Mouse (Mus musculus): ENCODE data around the gene Cpm. TPM values are rescaled to one million over a fixed set of nuclear protein-coding genes. Genes with fewer than 3 reads are reported as not detected.
"Not testable (repeated sequence)": the region's sequence is repeated elsewhere in the genome, so short reads cannot be mapped to it uniquely, and the experiment has no call there.

Gene Cpm
- polyA plus RNA-seq, 1 experiment from 2014 or later = 5.9 TPM

DNA sequence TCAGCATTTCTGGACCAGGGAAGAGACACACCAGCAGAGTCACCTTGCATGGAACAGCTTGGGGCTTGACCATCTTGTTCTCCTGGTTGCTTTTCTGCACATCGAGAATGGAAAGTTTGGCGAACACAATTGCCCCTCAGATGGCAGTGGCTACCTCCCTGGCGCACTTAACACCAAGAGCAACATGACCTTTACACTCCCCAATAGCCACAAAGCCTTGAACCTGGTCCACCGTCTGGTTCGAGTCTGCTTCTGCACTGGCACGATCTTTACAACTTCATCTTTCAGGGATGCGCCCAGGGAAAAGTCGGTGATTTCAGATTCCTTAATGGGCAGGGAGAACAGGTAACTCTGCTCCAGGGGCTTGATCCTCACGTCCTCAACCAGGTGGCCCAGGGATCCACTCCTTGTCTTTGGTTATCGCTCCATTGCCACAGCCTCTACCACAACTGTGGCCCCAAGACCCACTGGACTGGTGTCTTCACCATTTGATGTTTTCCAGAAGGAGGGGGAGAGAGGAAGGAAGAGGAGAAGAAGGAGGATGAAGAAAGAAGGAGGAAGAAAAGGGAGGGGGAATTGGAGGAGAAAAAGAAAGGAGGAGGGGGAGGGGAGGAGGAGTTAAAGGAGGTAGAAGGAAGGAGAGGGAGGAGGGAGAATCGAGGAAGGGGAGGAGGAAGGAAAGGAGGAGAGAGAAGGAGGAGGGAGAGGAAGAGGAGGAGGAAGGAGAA lies 40.7 kb upstream of the Cpm start:
- H3K36me3 ChIP-seq (replicated peaks); H3K4me1 ChIP-seq; DNase-seq (ENCODE audit: extremely low spot score, low spot score); H3K9me3 ChIP-seq; H3K27ac ChIP-seq; H3K27me3 ChIP-seq (ENCODE audit: poor library complexity, severe bottlenecking); H3K4me3 ChIP-seq: not testable (repeated sequence)
- WGBS = 86% methylated on average over 11 of the region's 11 CpGs

DNA sequence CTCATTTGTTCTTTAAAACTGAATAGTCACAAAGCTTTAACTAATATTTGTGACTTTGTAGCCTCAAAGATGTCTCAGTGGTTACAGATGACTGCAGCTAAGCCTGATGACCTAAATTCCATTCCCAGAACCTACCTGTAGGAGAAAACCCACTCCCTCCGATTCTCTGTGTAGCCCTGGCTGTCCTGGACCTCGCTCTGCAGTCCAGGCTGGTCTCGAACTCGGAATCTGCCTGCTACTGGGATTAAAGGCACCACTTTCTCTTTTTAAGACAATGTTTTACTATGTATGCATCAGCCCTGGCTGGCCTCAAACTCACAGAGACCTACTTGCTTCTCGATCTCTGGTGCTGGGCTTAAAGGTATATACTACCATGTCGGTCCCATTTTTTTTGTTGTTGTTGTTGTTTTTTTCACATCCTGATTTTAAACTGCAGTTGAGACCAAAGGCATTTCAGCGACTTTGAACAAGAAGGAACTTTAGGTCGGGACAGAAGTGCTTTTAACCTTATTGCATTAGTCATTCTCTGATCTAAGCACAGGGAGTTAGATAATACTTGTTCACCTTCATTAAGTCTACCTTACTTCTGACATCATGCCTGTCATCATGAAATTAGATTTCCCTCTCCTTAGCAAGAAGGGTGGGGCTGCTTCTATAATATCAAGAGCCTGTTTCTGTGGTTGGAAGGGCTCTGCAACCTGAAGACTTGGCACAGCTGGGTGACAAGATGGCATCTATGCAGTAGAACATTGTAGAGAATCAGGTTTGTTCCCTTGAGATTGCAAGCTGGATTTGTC lies 40.0 kb upstream of the Cpm start:
- Histone ChIP-seq H3K27ac (no peak overlapping the region), H3K4me1 (no peaks in the 10 kb centered on the region), H3K27me3 (ENCODE audit: poor library complexity, severe bottlenecking) (no peaks in the 10 kb centered on the region), H3K36me3 (replicated peaks) (no peaks in the 10 kb centered on the region), H3K9me3 (no peaks in the 10 kb centered on the region), H3K4me3 (no peak overlapping the region)
- 89% methylated on average over 8 of the region's 8 CpGs for WGBS
- no peak for DNase-seq (ENCODE audit: extremely low spot score, low spot score)

DNA sequence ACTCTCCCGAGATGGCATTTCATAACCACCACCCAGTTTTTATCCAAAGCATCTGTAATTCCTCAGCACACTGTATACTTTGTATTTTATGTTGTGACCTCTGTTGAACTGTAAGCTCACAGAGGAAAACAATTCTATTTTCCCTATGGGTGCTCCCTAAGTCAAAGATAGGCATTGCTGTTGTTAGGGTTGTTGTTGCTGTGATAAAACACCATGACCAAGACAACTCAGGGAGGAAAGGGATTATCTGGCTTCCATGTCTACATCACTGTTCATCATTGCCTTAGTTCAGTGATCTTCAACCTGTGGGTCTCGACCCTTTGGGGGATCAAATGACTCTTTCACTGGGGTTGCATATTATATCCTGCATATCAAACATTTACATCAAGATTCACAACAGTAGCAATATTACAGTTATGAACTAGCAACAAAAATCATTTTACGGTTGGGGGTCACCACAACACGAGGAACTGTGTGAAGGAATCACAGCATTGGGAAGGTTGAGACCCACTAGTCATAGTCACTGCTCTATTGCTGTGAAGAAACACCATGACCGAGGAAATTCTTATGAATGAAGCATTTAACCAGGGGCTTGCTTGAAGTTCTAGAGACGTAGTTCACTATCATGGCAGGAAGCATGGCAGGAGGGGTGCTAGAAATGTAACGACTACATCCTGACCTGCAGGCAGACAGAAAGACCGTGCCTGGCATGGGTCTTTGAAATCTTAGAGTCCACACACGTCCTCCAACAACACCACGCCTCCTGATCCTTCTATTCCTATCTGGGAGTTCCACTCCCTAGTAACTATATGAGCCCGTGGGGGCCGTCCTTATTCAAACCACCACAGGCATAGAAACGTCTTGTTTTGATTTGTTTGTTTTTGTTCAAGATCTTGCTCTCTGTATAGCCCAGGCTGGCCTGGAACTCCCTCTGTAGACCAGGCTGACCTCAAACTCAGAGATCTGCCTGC lies 38.7 kb upstream of the Cpm start:
- H3K36me3 ChIP-seq (replicated peaks) = no peaks in the 10 kb centered on the region
- no peak overlapping the region for H3K4me3 ChIP-seq
- no peaks in the 10 kb centered on the region for H3K9me3 ChIP-seq
- no peak for DNase-seq (ENCODE audit: extremely low spot score, low spot score)
- peaks cover 2% of the 10 kb centered on the region; the same call in 1 of the 2 replicates for H3K4me1 ChIP-seq
- H3K27ac ChIP-seq = no peak overlapping the region
- H3K27me3 ChIP-seq (ENCODE audit: poor library complexity, severe bottlenecking) = no peaks in the 10 kb centered on the region
- WGBS = 86% methylated on average over 13 of the region's 13 CpGs

DNA sequence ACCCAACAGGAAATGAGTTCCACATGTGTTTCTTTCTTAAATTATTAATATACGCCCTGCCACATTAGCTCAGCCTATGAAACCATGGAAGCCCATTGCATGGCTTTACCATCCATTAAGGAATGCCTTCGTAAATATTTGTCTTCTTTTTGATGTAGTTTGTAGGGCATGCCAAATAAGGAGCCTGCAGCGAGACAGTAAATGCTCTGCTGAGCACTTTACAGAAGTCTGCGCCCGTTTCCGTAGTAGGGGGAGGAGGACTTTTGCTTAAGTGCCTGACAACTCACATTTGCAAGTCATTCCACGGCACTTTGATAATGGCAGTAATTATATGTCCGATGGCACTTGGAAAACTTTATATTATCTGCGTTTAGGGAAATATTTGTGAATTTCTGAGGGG lies 37.5 kb upstream of the Cpm start:
- no peak for DNase-seq (ENCODE audit: extremely low spot score, low spot score)
- H3K27ac ChIP-seq = no peak overlapping the region
- peaks cover 7% of the 10 kb centered on the region; the same call in 1 of the 2 replicates for H3K4me1 ChIP-seq
- no peak overlapping the region for H3K4me3 ChIP-seq
- no peaks in the 10 kb centered on the region for H3K9me3 ChIP-seq
- H3K27me3 ChIP-seq (ENCODE audit: poor library complexity, severe bottlenecking) = no peaks in the 10 kb centered on the region
- no peaks in the 10 kb centered on the region for H3K36me3 ChIP-seq (replicated peaks)
- 82% methylated on average over 9 of the region's 9 CpGs for WGBS

DNA sequence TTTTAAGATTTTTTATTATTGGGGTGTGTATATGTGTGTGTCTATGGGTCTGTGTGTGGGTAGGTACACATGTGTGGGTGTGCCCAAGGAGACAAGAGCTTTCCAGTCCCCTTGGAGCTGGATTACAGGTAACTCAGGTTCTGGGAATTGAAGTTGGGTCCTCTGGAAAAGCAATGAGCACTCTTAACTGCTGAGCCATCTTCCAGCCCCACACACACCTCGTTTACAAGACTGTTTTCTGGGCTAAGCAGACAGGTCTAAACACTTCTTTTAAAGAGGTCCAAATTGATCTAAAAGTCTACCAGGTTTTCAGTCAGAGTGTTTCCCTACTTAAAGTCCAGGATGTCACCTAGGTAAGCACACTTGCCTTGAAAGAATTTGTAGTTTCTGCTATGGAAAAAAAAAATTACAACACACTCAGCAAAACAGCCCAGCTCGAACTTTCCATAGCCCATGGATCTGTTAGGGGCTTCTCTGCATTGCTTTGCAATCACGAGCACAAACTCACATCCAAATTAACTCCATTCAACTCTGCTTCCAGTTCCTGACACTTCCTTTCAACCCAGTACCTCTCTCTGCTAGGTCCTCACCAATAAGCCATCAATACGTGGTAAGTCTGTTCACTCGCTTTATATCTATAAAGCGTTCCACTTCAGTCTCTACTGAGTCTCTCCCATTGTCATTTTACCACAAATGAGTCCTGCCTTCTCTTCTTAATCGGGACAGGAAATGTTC lies 36.8 kb upstream of the Cpm start:
- H3K36me3 ChIP-seq (replicated peaks) = no peaks in the 10 kb centered on the region
- no peak overlapping the region for H3K4me3 ChIP-seq
- no peak for DNase-seq (ENCODE audit: extremely low spot score, low spot score)
- H3K27ac ChIP-seq = no peak overlapping the region
- H3K9me3 ChIP-seq = no peaks in the 10 kb centered on the region
- WGBS = 86% methylated on average over 7 of the region's 7 CpGs
- H3K4me1 ChIP-seq = peaks cover 7% of the 10 kb centered on the region; the same call in 1 of the 2 replicates
- H3K27me3 ChIP-seq (ENCODE audit: poor library complexity, severe bottlenecking) = no peaks in the 10 kb centered on the region

DNA sequence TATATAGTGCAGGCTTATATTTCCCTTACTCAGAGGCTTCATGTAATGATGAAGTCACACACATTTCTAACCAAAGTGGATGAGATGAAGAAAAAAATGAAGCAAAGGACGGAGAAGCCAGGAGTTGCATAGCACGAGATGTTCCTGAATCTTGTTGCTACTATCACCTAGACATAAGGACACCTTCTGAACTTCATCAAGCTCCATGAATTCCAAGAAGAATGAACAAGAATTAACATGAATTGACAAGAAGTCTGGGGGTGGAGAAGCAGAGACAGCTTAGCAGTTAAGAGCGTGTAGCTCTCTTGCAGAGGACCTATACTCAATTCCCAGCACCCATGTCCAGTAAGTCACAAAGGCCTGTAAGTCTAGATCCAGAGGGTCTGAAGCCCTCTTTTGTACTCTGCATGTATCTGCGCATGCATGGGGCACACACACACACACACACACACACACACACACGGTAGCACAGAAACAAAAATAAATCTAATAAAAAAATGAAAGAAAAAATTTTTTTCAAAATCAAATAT lies 36.2 kb upstream of the Cpm start:
- Histone ChIP-seq H3K27ac (no peak overlapping the region), H3K36me3 (replicated peaks) (no peaks in the 10 kb centered on the region), H3K9me3 (no peaks in the 10 kb centered on the region), H3K4me3 (no peak overlapping the region), H3K4me1 (peaks cover 7% of the 10 kb centered on the region; the same call in 1 of the 2 replicates), H3K27me3 (ENCODE audit: poor library complexity, severe bottlenecking) (no peaks in the 10 kb centered on the region)
- WGBS = 92% methylated on average over 5 of the region's 5 CpGs
- no peak for DNase-seq (ENCODE audit: extremely low spot score, low spot score)

DNA sequence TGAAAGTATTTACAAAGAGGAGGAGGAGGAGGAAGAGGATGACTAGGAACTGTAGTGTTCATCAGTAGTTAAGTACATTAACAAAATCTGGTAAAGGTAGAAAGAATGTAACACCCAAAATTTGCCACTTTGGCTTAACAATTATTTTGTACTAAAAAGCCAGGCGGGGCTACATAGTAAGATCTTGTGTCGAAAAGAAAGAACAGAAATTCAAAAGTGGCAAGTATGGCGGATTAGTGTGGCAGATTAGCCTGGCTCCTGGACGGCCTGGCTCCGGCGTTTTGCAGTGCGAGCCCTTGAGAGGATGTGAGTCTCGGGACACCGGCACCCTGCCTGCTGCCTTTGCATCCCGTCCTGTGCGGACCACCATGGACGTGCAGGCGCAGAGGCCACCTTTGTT lies 35.4 kb upstream of the Cpm start:
- no peak overlapping the region for H3K4me3 ChIP-seq
- H3K36me3 ChIP-seq (replicated peaks) = no peaks in the 10 kb centered on the region
- peaks cover 7% of the 10 kb centered on the region; the same call in 1 of the 2 replicates for H3K4me1 ChIP-seq
- H3K27ac ChIP-seq = no peak overlapping the region
- WGBS = 93% methylated on average over 13 of the region's 13 CpGs
- DNase-seq (ENCODE audit: extremely low spot score, low spot score) = no peak
- no peaks in the 10 kb centered on the region for H3K27me3 ChIP-seq (ENCODE audit: poor library complexity, severe bottlenecking)
- no peaks in the 10 kb centered on the region for H3K9me3 ChIP-seq

DNA sequence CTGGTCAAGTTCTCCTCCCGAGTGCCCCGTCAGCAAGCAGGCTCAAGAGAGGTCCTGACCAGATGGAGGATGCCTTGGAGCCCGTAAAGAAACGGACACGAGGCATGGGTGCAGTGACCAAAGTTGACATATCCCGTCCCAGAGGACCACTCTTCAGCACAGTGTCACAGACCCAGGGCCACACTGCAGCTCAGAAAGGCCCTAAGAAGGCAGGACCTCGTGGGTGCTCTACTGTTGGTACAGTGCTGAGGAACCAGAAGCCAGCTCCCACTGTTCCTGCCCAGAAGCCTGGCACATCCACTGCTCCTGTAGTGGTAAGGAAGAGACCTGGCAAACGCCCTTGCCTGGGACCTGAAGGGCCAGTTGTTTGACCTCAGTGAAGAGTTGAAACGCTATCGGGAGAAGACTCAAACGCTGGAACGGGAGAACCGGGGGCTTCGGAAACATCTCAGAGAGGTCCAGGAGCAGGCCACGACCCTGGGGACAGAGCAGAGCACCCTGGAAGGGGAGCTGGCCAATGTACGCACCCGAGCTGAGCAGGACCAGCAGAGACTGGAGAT lies 34.9 kb upstream of the Cpm start:
- no peak for DNase-seq (ENCODE audit: extremely low spot score, low spot score)
- peaks cover 7% of the 10 kb centered on the region; the same call in 1 of the 2 replicates for H3K4me1 ChIP-seq
- 90% methylated on average over 17 of the region's 17 CpGs for WGBS
- H3K27me3 ChIP-seq (ENCODE audit: poor library complexity, severe bottlenecking) = no peaks in the 10 kb centered on the region
- H3K4me3 ChIP-seq = no peak overlapping the region
- no peaks in the 10 kb centered on the region for H3K36me3 ChIP-seq (replicated peaks)
- no peaks in the 10 kb centered on the region for H3K9me3 ChIP-seq
- no peak overlapping the region for H3K27ac ChIP-seq

DNA sequence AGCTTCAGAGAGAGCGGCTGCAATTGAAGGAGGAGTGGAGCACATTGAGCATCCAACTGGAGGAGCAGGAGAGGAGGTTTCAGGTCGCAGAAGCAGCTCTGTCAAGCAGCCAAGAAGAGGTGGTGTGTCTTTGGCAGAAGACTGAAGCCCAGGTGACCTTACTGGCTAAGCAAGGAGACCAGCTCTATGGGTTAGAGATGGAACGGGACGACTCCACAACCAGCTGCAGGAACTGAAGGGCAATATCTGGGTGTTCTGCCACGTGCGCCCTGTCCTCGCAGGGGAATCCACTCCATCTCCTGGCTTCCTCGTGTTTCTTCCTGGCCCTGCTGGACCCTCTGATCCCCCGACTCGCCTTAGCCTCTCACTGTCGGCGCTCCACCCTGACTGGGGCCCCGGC lies 34.4 kb upstream of the Cpm start:
- H3K9me3 ChIP-seq = no peaks in the 10 kb centered on the region
- 92% methylated on average over 13 of the region's 13 CpGs for WGBS
- H3K27me3 ChIP-seq (ENCODE audit: poor library complexity, severe bottlenecking) = no peaks in the 10 kb centered on the region
- no peak for DNase-seq (ENCODE audit: extremely low spot score, low spot score)
- no peaks in the 10 kb centered on the region for H3K36me3 ChIP-seq (replicated peaks)
- peaks cover 7% of the 10 kb centered on the region; the same call in 1 of the 2 replicates for H3K4me1 ChIP-seq
- H3K4me3 ChIP-seq = no peak overlapping the region
- H3K27ac ChIP-seq = no peak overlapping the region

DNA sequence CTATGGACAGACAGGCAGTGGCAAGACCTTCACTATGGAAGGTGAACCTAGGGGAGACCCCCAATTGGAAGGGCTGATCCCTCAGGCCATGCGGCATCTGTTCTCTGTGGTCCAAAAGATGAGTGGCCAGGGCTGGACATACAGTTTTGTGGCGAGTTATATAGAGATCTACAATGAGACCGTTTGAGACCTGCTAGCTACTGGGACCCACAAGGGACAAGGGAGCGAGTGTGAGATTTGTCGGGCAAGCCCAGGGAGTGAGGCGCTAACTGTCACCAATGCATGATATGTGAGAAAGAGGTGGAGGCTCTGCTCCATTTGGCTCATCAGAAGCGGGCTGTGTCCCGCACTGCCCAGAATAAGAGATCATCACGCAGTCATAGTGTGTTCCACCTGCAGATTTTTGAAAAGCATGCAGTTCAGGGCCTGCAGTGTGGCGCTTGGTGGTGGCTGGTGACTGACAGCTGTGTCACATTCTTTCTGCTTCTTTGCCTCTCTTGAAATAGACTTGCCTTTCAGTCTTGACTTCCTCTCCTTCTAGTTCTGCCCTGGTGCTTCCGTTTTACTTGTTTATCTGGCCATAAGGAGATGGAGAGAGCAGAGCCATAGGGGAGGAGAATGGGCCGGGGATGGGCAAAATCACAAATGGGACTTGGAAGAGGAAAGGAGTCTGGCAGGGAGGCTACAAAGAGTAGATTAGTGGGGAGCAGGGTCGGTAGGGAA lies 33.7 kb upstream of the Cpm start:
- peaks cover 7% of the 10 kb centered on the region; the same call in 1 of the 2 replicates for H3K4me1 ChIP-seq
- WGBS = 84% methylated on average over 13 of the region's 13 CpGs
- H3K27me3 ChIP-seq (ENCODE audit: poor library complexity, severe bottlenecking) = no peaks in the 10 kb centered on the region
- H3K27ac ChIP-seq = no peak overlapping the region
- H3K9me3 ChIP-seq = no peaks in the 10 kb centered on the region
- no peak overlapping the region for H3K4me3 ChIP-seq
- DNase-seq (ENCODE audit: extremely low spot score, low spot score) = no peak
- no peaks in the 10 kb centered on the region for H3K36me3 ChIP-seq (replicated peaks)

DNA sequence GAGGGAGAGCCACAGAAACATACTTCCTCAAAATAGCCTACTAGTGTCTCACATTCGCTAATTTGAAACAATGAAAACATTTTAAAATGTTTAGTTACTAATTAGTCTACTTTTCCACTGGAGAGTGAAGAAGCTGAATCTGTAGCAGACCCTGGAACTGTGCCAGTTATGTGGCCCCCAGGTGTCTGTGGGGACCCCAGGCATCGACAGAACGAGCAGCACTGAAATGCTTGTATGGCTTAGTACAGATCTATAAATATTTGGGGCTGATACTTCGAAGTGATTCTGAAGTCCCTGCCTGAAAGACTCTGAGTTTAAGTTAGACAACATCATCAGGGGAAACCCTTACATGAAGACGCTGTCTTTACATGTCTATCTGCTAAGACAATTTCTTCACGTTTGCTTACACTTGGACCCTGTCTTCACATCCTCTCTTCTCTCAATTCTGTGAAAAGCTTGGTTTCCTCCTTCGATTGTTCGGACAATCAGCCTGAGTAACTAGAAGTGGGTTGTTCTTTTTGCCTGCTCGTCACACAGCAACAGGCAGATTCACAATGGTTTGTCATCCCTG lies 33.0 kb upstream of the Cpm start:
- Histone ChIP-seq H3K36me3 (replicated peaks) (no peaks in the 10 kb centered on the region), H3K27me3 (ENCODE audit: poor library complexity, severe bottlenecking) (no peaks in the 10 kb centered on the region), H3K27ac (no peak overlapping the region), H3K9me3 (no peaks in the 10 kb centered on the region), H3K4me1 (peaks cover 7% of the 10 kb centered on the region; the same call in 1 of the 2 replicates), H3K4me3 (no peak overlapping the region)
- DNase-seq (ENCODE audit: extremely low spot score, low spot score) = no peak
- WGBS = 90% methylated on average over 9 of the region's 9 CpGs

All from forebrain, embryonic 10.5 days (tissue).